Mouse (Mus musculus) 3T3-L1 (cell line): ENCODE data around the gene Gpnmb.
A peak's percentile ranks its signal among the peaks of the same experiment; 100 is the strongest.

Source experiments
- DNase-seq: peaks from one replicate; pipeline ENCODE4 v3.0.0-alpha.2; 2015; ENCODE audit warnings: low read depth, low spot score

The Gpnmb gene

DNA sequence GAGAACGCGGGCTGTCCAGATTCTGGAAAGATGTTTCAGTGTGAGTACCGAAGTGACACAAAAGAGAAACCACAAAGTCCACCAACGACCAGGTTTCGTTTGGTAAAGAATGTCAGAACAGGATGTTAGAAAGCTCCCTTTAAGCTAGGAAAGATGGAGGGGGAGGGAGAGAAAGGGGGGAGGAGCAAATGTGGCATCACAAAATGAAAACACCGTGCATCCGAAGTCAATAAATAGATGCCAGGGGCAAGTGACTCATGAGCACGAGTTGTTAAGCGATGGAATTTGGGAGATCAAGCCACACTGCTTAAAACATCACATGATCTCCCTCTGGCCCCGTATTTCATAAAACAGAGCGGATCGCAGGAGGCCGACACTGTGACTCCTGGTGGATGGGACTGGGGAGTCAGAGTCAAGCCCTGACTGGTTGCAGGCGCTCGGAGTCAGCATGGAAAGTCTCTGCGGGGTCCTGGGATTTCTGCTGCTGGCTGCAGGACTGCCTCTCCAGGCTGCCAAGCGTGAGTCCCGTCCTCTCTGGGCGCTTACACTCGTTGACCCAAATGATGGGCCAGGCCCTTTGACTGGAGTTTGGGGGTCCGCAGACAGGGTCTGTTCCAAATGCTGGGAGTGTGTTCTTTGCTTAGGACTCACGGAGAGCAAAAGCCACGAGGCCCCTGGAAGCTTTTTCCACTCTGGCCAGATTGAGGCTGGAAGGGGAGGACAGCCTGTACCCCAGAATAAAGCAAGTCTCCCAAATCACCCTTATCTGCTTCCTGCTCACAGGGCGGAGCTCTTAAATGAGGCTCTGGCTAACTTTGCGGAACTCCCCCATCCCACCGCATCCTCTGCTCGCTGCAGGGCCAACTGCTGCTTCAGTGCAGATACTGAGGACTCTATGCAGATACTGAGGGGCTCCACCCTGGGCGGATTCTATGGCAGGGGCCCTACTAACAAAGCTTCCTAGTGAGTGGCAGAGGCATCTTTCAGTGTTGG is at the start of gene Gpnmb:
Gpnmb (plus strand) TSS at position 272 of the 993 bp plus-strand sequence.
- peak; percentile 39 for DNase-seq

GRCm38 (mm10) chr6:48989971-48990370 is 46.4 kb upstream of the Gpnmb start:
- DNase-seq: no peak

DNA sequence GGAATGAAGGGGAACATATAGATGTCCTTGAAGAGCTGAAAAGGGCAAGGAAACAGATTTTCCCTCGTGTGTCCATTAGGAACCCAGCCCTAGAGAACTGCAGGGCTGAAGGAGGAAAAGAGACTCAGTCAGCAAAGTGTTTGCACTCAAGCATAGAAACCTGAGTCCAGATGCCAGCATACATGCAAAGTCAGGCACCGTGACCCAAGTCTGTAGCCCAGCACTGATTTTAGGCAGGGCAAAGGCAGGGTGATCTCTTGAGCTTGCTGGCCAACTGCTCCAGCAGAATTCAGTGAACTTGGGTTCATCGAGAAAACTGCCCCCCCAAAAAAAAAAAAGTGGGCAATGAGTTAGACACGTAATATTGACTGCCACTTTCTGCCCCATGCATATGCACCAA is 44.4 kb upstream of the Gpnmb start:
- DNase-seq: no peak

DNA sequence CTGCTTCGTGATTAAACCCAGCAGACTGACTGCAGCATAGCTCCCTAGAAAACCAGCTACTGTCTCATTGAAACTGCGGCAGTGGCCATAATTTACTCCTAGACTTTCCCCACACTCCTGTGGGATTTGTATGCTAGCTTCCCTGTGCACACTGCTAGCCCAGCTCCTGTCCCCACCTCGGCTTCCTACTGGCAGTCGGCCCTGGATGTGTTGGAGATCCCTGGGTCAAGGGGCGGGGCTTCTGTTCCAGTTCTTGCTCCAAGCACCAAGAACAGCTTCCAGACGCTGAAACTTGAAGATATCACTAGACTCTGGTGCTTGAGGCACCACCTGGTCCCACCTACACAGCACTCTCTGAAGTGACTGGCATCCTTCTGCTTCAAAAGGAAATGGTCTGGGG is 38.2 kb upstream of the Gpnmb start:
- no peak for DNase-seq

GRCm38 (mm10) chr6:48998796-48999195 is 37.5 kb upstream of the Gpnmb start:
- DNase-seq: no peak

DNA sequence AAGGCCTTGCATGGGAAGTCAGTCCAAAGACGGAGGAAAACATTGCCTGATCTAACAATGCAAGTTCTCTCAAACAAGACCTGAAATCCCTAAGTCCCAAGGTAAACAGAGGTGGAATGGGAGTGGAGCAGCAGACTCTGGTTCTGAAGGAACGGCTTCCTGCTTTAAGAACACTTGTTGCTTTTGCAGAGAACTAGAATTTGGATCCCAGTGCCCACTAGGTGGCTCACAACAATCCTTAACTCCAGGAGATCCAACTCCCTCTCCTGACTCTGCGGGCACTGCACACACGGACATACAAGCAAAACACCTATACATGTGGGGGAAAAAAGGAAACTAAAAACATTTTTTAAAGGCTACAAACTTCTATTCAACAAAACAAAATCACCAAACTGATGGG is 33.0 kb upstream of the Gpnmb start:
- peak; percentile 51 for DNase-seq

- peak; percentile 86 for DNase-seq
These were observed 28.4 kb upstream of the Gpnmb start for GRCm38 (mm10) chr6:49007981-49008380.

DNA sequence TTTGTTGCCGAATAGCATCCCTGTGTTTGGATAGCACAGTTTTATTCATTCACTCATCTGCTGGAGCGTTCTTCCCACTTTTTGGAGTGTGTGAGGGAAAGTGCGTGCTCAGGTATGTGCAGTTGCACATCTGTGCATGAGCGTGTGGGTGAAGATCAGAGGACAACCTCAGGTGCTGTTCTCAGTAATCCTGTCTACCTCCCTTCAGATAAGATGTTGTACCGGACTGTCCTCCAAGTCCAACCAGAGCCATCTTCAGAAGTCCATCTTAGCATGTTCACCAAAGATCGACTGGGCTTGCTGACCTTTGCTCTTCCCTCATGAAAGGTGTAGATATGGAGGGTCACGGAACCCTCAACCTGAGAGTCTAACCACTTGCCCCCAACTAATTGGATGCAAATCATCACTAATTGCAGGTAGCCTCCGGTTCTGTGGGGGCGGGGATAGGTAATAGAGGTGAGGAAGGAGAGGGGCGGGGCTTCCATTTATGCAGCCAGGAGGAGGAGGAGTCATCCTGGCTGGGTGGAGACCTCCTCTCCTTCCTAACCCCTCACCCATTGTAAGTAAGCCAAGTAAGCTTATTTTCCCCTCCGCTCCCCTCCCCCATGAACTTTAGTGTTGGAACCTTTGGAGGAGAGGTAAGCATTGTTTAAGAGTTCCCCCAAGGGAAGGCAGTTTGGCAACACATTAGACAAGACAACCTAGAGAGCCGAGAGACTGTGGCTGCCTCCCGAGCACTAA is 27.8 kb upstream of the Gpnmb start:
- no peak for DNase-seq

- no peak for DNase-seq
These were observed 27.2 kb upstream of the Gpnmb start for GRCm38 (mm10) chr6:49009161-49009555.

- DNase-seq: no peak
These were observed 26.7 kb upstream of the Gpnmb start for GRCm38 (mm10) chr6:49009665-49010064.

DNA sequence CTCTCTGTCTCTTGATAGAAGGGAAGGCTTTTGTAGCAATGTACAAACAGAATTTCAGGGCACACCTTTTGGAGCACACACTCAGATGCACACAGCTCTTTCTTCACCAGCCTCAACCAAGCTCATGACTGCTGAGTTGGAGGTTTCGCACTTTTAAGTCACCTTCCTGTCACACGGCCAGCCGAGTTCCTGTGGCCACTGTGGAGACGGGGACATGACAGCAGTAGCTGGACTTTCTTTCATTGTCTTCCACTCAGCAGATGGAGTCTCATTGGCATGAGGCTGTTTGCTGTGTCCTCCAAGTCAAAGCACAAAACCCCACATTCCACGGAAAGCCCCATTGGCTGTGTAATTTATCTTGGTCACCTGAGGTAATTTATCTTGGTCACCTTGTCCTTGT is 25.2 kb upstream of the Gpnmb start:
- DNase-seq: no peak

DNA sequence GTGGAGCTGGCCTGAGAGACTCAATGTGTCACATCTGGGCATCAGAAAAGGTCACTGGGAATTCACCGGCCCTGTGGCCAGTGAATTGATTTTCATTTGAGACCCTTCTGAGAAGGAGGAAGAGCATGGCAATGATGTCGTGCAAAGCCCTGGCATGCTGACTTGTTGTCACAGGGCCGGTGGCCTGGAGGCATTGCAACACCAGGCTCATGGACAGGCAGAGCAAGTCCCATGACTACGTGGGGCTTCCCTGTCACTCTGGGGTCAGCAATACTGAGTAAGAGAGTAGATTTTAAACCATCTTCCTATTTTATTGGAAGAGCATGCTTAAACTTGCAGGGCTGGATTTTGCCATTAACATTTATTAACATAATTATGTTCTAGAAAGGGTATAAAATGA is 23.3 kb upstream of the Gpnmb start:
- DNase-seq: no peak

GRCm38 (mm10) chr6:49013458-49013857 is 22.9 kb upstream of the Gpnmb start:
- no peak for DNase-seq

DNA sequence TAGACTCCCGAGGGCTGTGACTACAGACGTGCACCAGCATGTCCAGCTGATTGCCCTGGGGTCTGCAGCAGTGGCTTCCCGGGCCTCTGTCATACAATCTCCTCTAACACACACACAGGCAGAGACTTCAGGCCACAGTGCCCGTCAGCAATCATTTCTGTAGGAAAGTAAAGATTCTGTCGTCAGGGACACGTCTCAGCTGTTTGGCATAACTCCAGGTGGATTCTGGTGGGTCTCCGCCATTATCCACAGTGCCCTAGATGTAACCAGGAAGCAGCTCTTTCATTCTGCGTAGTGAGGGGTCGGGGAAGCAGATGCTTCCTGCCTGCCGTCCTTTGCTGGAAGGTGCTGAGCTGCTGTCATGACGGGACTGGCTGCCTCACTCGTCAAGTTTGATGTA is 19.2 kb upstream of the Gpnmb start:
- no peak for DNase-seq

DNA sequence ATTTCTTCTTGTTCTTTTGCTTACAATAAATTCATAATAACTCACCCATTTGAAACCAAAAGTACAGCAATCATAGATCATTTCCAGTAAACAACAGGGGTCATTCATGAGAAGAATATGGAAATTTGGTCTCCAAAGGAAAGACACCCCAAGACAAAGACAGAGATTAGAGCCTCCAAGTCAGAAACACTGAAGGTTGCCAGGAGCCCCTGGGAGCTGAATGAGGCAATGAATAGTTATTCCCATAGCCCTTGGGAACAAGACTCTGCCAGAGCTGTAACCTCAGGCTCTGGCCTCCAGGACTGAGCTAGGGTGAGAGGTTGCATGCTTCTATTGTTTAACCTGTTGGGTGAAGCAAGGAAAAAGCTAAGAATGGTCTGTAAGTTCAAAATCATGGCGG is 17.0 kb upstream of the Gpnmb start:
- DNase-seq: no peak

GRCm38 (mm10) chr6:49021141-49022012 is 15.0 kb upstream of the Gpnmb start:
- no peak for DNase-seq

GRCm38 (mm10) chr6:49022384-49022783 is 14.0 kb upstream of the Gpnmb start:
- DNase-seq: no peak

- no peak for DNase-seq
These were observed 13.0 kb upstream of the Gpnmb start for GRCm38 (mm10) chr6:49023315-49023714.

GRCm38 (mm10) chr6:49025290-49025689 is 11.1 kb upstream of the Gpnmb start:
- DNase-seq: no peak

DNA sequence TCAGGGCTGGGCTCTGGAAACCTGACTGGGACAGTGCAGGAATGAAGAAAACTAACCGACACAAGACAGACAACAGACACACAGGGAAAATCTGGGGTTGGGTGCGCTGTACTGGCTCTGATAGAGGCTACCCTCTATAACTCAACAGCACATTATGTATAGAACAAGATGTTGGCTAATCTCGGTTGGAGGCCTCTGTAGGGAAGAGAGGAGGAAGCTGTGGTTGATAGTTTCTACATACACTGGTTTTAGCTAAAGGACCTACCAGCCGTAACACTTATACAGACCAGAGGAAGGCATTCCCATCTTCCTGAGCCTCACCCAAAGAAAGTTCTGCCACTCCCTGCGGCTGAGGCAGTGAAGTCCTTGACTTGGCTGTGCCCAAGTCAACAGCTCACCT is 9.8 kb upstream of the Gpnmb start:
- DNase-seq: no peak

- peak; percentile 34 for DNase-seq
These were observed 8.3 kb upstream of the Gpnmb start for GRCm38 (mm10) chr6:49028019-49028418.

GRCm38 (mm10) chr6:49028708-49029107 is 7.6 kb upstream of the Gpnmb start:
- DNase-seq: no peak
